Mouse (Mus musculus) myocyte (in vitro differentiated cells): ENCODE measurements around the gene Mllt11.

ENCODE experiments used
- CEBPB ChIP-seq: IDR thresholded peaks from 2 replicates; pipeline ENCODE4 v1.6.1; 2011; ENCODE audit warnings: mild to moderate bottlenecking, moderate library complexity; ENCODE audit not compliant: poor library complexity, insufficient read depth, severe bottlenecking
- E2F4 ChIP-seq: IDR thresholded peaks from one replicate; pipeline ENCODE4 v1.6.1; 2011; ENCODE audit warnings: mild to moderate bottlenecking, control low read depth, moderate library complexity; ENCODE audit not compliant: insufficient read depth
- MAX ChIP-seq: IDR thresholded peaks from one replicate; pipeline ENCODE4 v1.6.1; 2011; ENCODE audit warnings: low read depth, mild to moderate bottlenecking, control low read depth
- MYOD1 ChIP-seq, 3 experiments: IDR thresholded peaks; one replicate each; pipeline ENCODE4 v1.6.1; 2011; ENCODE audit warnings: control low read depth in 2 of 3, low read depth in 2 of 3, mild to moderate bottlenecking in 2 of 3, moderate library complexity in 1 of 3; ENCODE audit not compliant: insufficient read length in 2 of 3, control insufficient read depth in 1 of 3
- MYOG ChIP-seq, 3 experiments: IDR thresholded peaks; one replicate each; pipeline ENCODE4 v1.6.1; 2011; ENCODE audit warnings: control low read depth in 2 of 3, low read depth in 2 of 3, mild to moderate bottlenecking in 2 of 3; ENCODE audit not compliant: insufficient read length in 2 of 3, control insufficient read depth in 1 of 3, insufficient read depth in 1 of 3
- POLR2A ChIP-seq: IDR thresholded peaks from one replicate; pipeline ENCODE4 v1.6.1; 2011; ENCODE audit warnings: low read depth, mild to moderate bottlenecking, control low read depth, moderate library complexity; ENCODE audit not compliant: insufficient read length
- POLR2AphosphoS2 ChIP-seq: IDR thresholded peaks from one replicate; pipeline ENCODE4 v1.6.1; 2011; ENCODE audit warnings: low read depth, control low read depth; ENCODE audit not compliant: insufficient read length
- TCF12 ChIP-seq: IDR thresholded peaks from one replicate; pipeline ENCODE4 v1.6.1; 2011; ENCODE audit warnings: mild to moderate bottlenecking, control low read depth; ENCODE audit not compliant: poor library complexity, insufficient read depth, severe bottlenecking
- USF1 ChIP-seq: IDR thresholded peaks from one replicate; pipeline ENCODE4 v1.6.1; 2011; ENCODE audit warnings: low read depth, mild to moderate bottlenecking, control low read depth, moderate library complexity

DNA sequence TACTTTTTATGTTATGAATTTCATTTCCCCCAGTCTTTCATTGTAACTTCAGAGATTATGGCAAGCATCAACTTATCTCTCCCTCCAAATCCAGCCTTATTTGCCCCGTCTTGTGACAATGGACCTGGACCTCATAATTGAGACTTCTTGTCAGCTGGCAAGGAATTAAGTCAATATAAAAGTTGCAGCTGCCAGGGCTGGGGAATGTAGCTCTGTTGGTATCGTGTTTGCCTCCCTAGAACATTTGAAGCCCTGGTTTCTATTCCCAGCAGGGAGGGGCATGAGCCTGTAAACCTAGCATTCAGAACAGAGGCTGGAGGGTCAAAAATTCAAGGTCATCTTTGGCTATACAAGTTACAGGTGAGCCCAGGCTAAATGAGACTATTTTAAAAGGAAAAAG is 36.2 kb downstream of the Mllt11 start:
- no peak for TF ChIP-seq POLR2A
- no peak for TF ChIP-seq MAX
- no peak for TF ChIP-seq CEBPB
- peak; percentile 33 to 53 (median 47) for TF ChIP-seq MYOD1 (IDR thresholded peaks at IDR 0.05; ENCODE audit: control insufficient read depth in 1 of 3, insufficient read length in 2 of 3, low read depth in 2 of 3)
- TF ChIP-seq MYOG (IDR thresholded peaks at IDR 0.05; ENCODE audit: control insufficient read depth in 1 of 3, insufficient read depth in 1 of 3, insufficient read length in 2 of 3, low read depth in 2 of 3): peak in 1 of 3 experiments; percentile 72
- no peak for TF ChIP-seq E2F4
- TF ChIP-seq USF1: no peak
- TF ChIP-seq POLR2AphosphoS2: no peak
- TF ChIP-seq TCF12: peak; percentile 60
